Mouse (Mus musculus): ENCODE data around the gene Psmc5.

- TF ChIP-seq MAFK (IDR thresholded peaks at IDR 0.05; ENCODE audit: insufficient read depth, low read depth, low read length) (no peak), HCFC1 (IDR thresholded peaks at IDR 0.05; ENCODE audit: borderline replicate concordance, insufficient read depth, low read length) (no peak), ZNF384 (IDR thresholded peaks at IDR 0.05; ENCODE audit: low read depth, low read length) (no peak), CHD2 (IDR thresholded peaks at IDR 0.05; ENCODE audit: low read depth, low read length) (no peak)
These were observed 35.9 kb downstream of the Psmc5 start for GRCm38 (mm10) chr11:106291861-106292260.

Data from ES-E14 (cell line).